Mouse (Mus musculus) ES-E14 (cell line): ENCODE measurements around the gene Slc10a1. TPM values are rescaled to one million over a fixed set of nuclear protein-coding genes. Genes with fewer than 3 reads are reported as not detected.

Source experiments
- DNase-seq: peaks from one replicate; pipeline ENCODE4 v3.0.0-alpha.2; 2013; ENCODE audit warnings: low read depth, low spot score
- H3K27ac ChIP-seq: 2 replicates; pipeline ENCODE4 v1.5.1; 2012; ENCODE audit warnings: low read depth, mild to moderate bottlenecking, low read length, moderate library complexity, mixed read lengths; ENCODE audit not compliant: poor library complexity, insufficient read depth, severe bottlenecking
- H3K36me3 ChIP-seq: 2 replicates; pipeline ENCODE4 v1.6.1; 2012; ENCODE audit warnings: mild to moderate bottlenecking, low read length, moderate library complexity, mixed read lengths; ENCODE audit not compliant: control insufficient read depth, poor library complexity, insufficient read depth, severe bottlenecking
- H3K4me1 ChIP-seq, 2 experiments: fragments of 150-350 bp in 1 of 2; sonication (generic) in 1 of 2; 2 replicates each; pipeline ENCODE4 v1.6.1; 2012; ENCODE audit warnings: low read length in 2 of 2, mild to moderate bottlenecking in 1 of 2, mixed read lengths in 1 of 2; ENCODE audit not compliant: control insufficient read depth in 2 of 2, insufficient read depth in 2 of 2, poor library complexity in 1 of 2
- H3K4me3 ChIP-seq, 2 experiments: fragments of 150-350 bp in 1 of 2; sonication (generic) in 1 of 2; 2 replicates each; pipeline ENCODE4 v1.5.1; 2012; ENCODE audit warnings: low read length in 2 of 2, low read depth in 1 of 2, mild to moderate bottlenecking in 1 of 2, mixed read lengths in 1 of 2; ENCODE audit not compliant: insufficient read depth in 1 of 2, poor library complexity in 1 of 2, severe bottlenecking in 1 of 2
- H3K9ac ChIP-seq: 2 replicates; pipeline ENCODE4 v1.6.1; 2012; ENCODE audit warnings: low read depth, mild to moderate bottlenecking, low read length, mixed read lengths; ENCODE audit not compliant: poor library complexity, insufficient read depth, severe bottlenecking
- H3K9me3 ChIP-seq: fragments of 150-350 bp; sonication (generic); 2 replicates; pipeline ENCODE4 v1.6.1; 2012; ENCODE audit warnings: low read depth, mild to moderate bottlenecking, low read length; ENCODE audit not compliant: control insufficient read depth, insufficient read depth
- CHD2 ChIP-seq: IDR thresholded peaks from 2 replicates; pipeline ENCODE4 v1.6.1; 2014; ENCODE audit warnings: mild to moderate bottlenecking, low read depth, low read length, inconsistent platforms
- HCFC1 ChIP-seq: IDR thresholded peaks from 2 replicates; pipeline ENCODE4 v1.6.1; 2012; ENCODE audit warnings: low read length, inconsistent platforms, borderline replicate concordance; ENCODE audit not compliant: insufficient read depth
- MAFK ChIP-seq: IDR thresholded peaks from 2 replicates; pipeline ENCODE4 v1.6.1; 2014; ENCODE audit warnings: mild to moderate bottlenecking, low read depth, low read length, inconsistent platforms; ENCODE audit not compliant: insufficient read depth
- ZC3H11A ChIP-seq: IDR thresholded peaks from 2 replicates; pipeline ENCODE4 v1.6.1; 2012; ENCODE audit warnings: low read depth, mild to moderate bottlenecking, inconsistent platforms, low read length, borderline replicate concordance
- ZNF384 ChIP-seq: IDR thresholded peaks from 2 replicates; pipeline ENCODE4 v1.6.1; 2012; ENCODE audit warnings: low read depth, low read length, inconsistent platforms
- in situ Hi-C, 2 experiments: fragments of 600-800 bp; cut with MboI; formaldehyde crosslinking; loops; one replicate each; pipeline ENCODE4 v1.15.1; 2025; ENCODE audit warnings: low sequenced_read_pairs in 2 of 2, inconsistent platforms in 1 of 2; ENCODE audit not compliant: unreplicated experiment in 2 of 2
- total RNA-seq: library from RNA; depleted of rRNA; stranded (reverse); fragments of 300-350 nt; gene quantifications from 2 replicates; pipeline ENCODE4 v1.2.3, GENCODE M21; 2012

The Slc10a1 gene
- total RNA-seq, 1 experiment = 0.54 TPM

DNA sequence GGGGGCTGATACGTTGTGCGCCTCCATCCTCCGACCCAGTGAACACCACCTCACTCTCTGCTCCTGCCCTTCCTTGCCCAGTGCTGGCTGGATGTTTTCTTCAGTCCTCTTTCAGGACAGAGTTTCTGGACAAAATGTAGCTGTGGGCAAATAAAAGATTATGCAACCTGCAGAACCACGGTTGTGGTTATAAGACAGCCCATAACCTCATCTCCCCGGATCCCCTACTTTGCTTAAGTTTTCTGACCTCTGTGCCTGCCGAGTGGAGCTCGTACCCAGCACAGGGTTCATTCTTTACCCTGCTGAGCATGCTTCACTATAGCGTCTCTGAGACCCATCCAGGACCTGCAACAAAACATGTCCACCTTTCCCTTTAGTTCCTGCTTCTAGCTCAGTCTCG, 587 bp downstream of the Slc10a1 start:
- Histone ChIP-seq H3K4me1 (no peaks in the 10 kb centered on the region), H3K4me3 (no peak overlapping the region), H3K9me3 (no peaks in the 10 kb centered on the region), H3K36me3 (no peaks in the 10 kb centered on the region), H3K27ac (no peak overlapping the region), H3K9ac (no peak overlapping the region)
- no peak for DNase-seq
- TF ChIP-seq MAFK (no peak), ZC3H11A (no peak), CHD2 (no peak), HCFC1 (no peak), ZNF384 (no peak)
- in situ Hi-C loops = no loop called here

- Histone ChIP-seq H3K9me3 (no peaks in the 10 kb centered on the region), H3K4me3 (no peak overlapping the region), H3K36me3 (no peaks in the 10 kb centered on the region; the same call in 1 of the 2 replicates), H3K9ac (no peak overlapping the region), H3K27ac (no peak overlapping the region), H3K4me1 (no peaks in the 10 kb centered on the region)
- TF ChIP-seq CHD2 = no peak
- TF ChIP-seq HCFC1 = no peak
- TF ChIP-seq ZNF384 = no peak
- TF ChIP-seq MAFK = no peak
- TF ChIP-seq ZC3H11A = no peak
- no peak for DNase-seq
- in situ Hi-C loops = no loop called here
Measured at GRCm38 (mm10) chr12:80966059-80966838, 2.3 kb downstream of the Slc10a1 start.

GRCm38 (mm10) chr12:80962566-80962965, 5.9 kb downstream of the Slc10a1 start:
- in situ Hi-C loops = no loop called here

GRCm38 (mm10) chr12:80957961-80958360, 10.5 kb downstream of the Slc10a1 start:
- in situ Hi-C loops = no loop called here
- no peak for DNase-seq
- no peak overlapping the region for H3K9ac ChIP-seq
- TF ChIP-seq CHD2 (no peak), MAFK (no peak), HCFC1 (no peak), ZNF384 (no peak), ZC3H11A (no peak)
- no peak overlapping the region for H3K4me3 ChIP-seq
- peaks cover 28% of the 10 kb centered on the region for H3K36me3 ChIP-seq
- H3K9me3 ChIP-seq = no peaks in the 10 kb centered on the region
- H3K27ac ChIP-seq = no peak overlapping the region
- 0 out of 4 replicates have a peak, but pooled peaks cover 0 to 2% of the 10 kb centered on the region in 2 experiments for H3K4me1 ChIP-seq

More at GRCm38 (mm10) chr12:80962566-80962965, 5.9 kb downstream of the Slc10a1 start:
- H3K4me1 ChIP-seq = no peaks in the 10 kb centered on the region
- H3K9ac ChIP-seq = no peak overlapping the region
- no peaks in the 10 kb centered on the region for H3K9me3 ChIP-seq
- no peak for DNase-seq
- TF ChIP-seq MAFK (no peak), ZC3H11A (no peak), ZNF384 (no peak), CHD2 (no peak), HCFC1 (no peak)
- peaks cover 5% of the 10 kb centered on the region for H3K36me3 ChIP-seq
- no peak overlapping the region for H3K4me3 ChIP-seq
- H3K27ac ChIP-seq = no peak overlapping the region

DNA sequence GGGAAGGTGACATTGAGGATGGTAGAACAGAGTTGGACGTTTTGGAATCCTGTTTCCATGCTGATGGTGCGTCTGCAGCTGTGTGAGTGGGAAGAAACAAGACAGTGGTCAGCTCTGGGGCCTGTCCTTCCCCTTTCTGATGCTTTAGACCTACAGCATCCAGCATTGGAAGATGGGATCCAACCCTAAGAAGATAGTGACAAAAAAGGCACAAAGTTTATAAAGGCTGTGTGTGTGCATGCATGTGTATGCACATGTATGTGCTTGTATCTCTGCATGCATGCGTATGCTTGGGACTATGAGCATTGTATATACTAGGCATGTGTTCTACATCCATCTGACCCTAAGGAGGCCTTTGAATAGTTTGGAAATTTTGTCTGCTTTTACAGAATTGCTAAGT, 12.5 kb downstream of the Slc10a1 start:
- H3K9me3 ChIP-seq = no peaks in the 10 kb centered on the region
- peaks cover 38% of the 10 kb centered on the region for H3K36me3 ChIP-seq
- no peak for DNase-seq
- H3K4me3 ChIP-seq = no peak overlapping the region
- H3K4me1 ChIP-seq = peaks cover 0 to 3% of the 10 kb centered on the region in 2 experiments; a peak in 1 of 4 replicates
- H3K27ac ChIP-seq = no peak overlapping the region
- H3K9ac ChIP-seq = no peak overlapping the region
- no peak; the same call in 1 of the 2 replicates for TF ChIP-seq CHD2
- in situ Hi-C loops = no loop called here
